Mouse (Mus musculus) liver (tissue): ENCODE data around the gene Epha6.
A peak's percentile ranks its signal among the peaks of the same experiment; 100 is the strongest.
"Not testable (repeated sequence)": the region's sequence is repeated elsewhere in the genome, so short reads cannot be mapped to it uniquely, and the experiment has no call there.

Experiments used
- DNase-seq: peaks from one replicate; pipeline ENCODE4 v3.0.0-alpha.2; 2020; ENCODE audit warnings: mixed read lengths

Epha6 gene

GRCm38 (mm10) chr16:59880073-59880472 lies 725.3 kb downstream of the Epha6 start:
- DNase-seq: no peak

GRCm38 (mm10) chr16:59871792-59872191 lies 733.5 kb downstream of the Epha6 start:
- no peak for DNase-seq

- no peak for DNase-seq
These were observed 751.1 kb downstream of the Epha6 start for GRCm38 (mm10) chr16:59854160-59854717.

DNA sequence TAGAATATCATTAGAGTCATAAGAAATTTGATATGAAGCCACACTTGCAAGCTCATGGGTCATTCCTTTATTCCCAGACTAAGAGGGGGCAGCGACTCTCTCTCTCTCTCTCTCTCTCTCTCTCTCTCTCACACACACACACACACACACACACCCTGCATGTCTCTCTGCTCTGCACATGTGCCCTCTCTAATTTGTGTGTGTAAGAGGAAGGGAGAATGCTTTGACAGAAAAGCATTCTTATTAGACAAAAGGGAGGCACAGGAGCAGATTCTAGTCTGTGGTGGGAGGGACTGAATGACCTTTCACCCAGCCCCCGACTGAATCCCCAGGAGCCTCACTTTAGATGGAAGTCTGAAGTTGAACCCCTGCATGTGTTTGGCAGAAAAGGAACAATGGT lies 752.6 kb downstream of the Epha6 start:
- no peak for DNase-seq

DNA sequence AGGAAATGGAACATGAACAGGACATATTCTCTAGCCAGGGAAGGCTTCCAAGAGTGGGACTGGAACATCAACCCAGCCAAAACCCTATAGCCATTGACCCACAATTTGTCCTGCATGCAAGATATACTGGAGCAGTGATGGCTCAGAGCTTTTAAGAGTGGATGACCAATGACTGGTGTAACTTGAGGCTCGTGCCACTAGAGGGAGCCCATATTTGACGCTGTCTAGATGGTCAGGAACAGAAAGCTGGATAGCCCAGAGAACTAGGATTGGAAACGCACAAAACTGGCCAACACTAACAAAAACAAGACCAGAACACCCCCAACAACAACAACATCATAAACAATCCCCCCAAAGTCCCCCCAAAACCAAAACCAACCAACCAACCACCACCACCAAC lies 758.8 kb downstream of the Epha6 start:
- DNase-seq: peak; percentile 5

GRCm38 (mm10) chr16:59836778-59837177 lies 768.6 kb downstream of the Epha6 start:
- no peak for DNase-seq

DNA sequence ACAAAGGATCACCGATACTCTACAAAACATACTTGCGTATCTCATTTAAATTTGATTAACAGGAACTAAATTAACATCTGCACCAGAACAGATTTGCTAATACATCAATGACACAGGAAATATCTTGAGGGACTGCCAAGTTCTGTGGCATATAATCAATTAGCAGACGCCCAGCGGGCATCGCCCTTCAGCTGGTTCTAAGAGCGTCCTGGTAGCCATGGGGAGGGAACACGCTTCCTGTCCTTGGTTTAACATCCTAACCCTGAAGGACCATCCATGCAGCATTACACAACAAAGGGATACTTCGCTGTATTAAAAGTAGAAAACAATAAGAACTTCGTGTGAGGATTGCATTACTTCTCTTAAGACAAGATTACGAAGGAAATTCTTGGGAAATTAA lies 769.0 kb downstream of the Epha6 start:
- DNase-seq: no peak

- no peak for DNase-seq
These were observed 772.9 kb downstream of the Epha6 start for GRCm38 (mm10) chr16:59832468-59832867.

GRCm38 (mm10) chr16:59829655-59830054 lies 775.7 kb downstream of the Epha6 start:
- no peak for DNase-seq

DNA sequence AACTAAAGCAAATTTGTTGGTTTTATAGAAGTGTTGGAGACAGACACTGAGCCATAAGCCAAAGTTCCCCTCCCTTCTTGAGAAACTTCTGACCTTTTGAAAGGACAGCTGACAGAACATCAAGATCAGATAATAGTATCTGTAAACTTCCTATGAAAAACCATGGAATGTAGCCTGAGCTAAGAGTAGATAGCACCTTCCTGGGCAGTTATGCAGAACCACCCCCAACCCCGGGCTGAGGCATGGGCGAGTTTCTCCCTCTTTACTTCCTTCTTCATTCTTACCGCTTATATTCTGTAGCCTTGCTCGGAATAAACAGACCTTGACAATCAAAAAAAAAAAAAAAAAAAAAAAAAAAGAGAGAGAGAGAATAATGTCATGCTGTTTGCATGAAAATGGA lies 805.5 kb downstream of the Epha6 start:
- DNase-seq: not testable (repeated sequence)

DNA sequence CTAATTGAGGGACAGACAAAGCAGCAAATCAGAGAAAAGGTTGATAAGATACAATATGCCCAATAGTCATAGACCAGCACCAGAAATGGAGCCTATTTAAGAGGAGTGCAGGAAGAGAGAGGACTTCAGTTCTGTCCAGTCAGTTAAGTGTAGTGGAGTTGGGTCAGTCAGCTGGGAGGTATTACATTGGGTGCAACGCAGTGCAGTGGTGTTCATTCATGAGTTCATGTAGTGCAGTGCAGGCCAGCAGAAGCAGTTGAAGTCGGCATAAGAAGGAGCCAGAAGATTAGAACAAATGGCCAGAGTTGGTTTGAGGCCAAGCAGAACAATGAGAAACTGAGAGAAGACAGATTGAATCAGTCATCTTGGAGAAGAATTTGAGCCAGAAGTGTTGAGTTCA lies 833.0 kb downstream of the Epha6 start:
- DNase-seq: no peak

GRCm38 (mm10) chr16:59770421-59770820 lies 834.9 kb downstream of the Epha6 start:
- DNase-seq: no peak

DNA sequence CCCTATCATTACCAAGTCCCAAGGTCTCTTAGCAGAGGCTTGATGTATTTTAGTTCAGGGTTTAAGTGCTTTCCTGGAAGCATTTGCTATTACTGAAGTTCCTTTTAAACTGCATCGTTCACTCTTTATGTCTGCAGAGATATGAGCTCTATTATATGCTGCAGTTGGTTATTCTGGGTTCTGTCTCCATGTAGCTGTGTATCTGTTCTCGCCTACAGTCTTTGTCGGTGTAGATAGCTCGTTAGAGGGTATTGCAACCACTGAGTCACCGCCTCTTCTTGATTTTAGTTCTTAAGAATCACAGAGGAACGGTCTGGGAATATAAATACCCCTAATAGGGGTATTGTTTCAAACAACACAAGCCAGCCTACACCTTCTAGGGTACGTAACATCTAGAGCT lies 835.4 kb downstream of the Epha6 start:
- DNase-seq: no peak

- DNase-seq: no peak
These were observed 844.5 kb downstream of the Epha6 start for GRCm38 (mm10) chr16:59760875-59761274.

- DNase-seq: no peak
These were observed 854.4 kb downstream of the Epha6 start for GRCm38 (mm10) chr16:59750905-59751304.

DNA sequence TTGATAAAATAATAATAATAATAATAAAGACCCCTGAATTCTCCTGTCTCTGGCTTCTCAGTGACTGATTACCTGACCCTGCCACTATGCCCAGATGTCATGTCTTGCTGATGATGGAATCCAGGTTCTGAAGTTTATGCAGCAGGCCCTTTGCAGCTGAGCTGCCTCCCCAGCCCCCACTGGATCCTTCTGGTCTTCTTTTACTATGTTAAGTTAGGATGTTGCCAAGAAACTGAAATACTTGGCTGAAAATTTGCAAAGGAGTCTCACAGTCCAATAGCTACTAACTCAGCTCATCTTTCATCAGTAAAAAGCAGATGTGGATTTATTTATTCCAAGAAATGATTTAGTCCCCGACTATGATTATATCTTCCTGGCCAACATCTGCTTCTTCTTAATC lies 861.7 kb downstream of the Epha6 start:
- DNase-seq: peak; percentile 3

GRCm38 (mm10) chr16:59715524-59715923 lies 889.8 kb downstream of the Epha6 start:
- DNase-seq: no peak

GRCm38 (mm10) chr16:59693230-59693629 lies 912.1 kb downstream of the Epha6 start:
- no peak for DNase-seq

- DNase-seq: no peak
These were observed 916.2 kb downstream of the Epha6 start for GRCm38 (mm10) chr16:59689120-59689519.

DNA sequence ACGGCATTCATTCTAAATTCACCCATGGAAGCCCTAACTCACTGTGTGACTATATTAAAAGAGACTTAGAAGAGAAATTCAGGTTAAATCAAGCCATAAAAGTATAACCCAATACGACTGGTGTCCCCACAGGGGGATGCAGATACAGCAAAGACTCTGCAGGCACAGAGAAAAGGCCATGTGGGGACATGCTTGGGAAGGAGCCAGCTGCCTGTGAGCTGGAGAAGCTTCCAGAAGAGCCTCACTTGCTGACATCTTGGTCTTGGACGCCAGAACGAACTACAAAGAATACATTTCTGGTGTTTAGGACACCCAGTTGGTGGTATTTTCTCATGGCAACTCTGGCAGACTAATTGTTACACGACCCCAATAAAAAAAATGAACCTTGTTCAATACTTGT lies 920.2 kb downstream of the Epha6 start:
- DNase-seq: no peak

GRCm38 (mm10) chr16:59683434-59683833 lies 921.9 kb downstream of the Epha6 start:
- DNase-seq: peak; percentile 59

- no peak for DNase-seq
These were observed 923.0 kb downstream of the Epha6 start for GRCm38 (mm10) chr16:59682216-59682891.

GRCm38 (mm10) chr16:59666938-59667337 lies 938.4 kb downstream of the Epha6 start:
- DNase-seq: no peak

- no peak for DNase-seq
These were observed 961.6 kb downstream of the Epha6 start for GRCm38 (mm10) chr16:59643766-59644165.

DNA sequence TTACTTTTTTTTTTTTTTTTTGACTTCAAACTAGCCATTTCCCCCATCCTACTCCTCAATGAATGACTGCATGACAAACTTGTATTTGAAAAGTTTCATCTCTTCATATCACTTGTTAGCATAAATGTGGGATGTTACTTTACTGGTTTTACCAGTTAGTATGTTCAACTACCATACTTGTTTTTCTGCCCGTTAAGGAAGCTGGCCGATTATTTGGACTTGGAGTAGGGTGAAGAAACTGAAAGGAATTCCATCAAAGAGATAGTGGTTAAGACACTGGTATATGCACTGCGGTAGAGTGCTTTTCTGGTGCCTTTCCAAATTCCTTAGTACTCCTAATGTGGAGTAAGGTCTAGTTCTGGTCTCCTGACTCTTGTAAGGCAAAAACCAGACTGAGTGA lies 965.3 kb downstream of the Epha6 start:
- DNase-seq: no peak
